Mouse (Mus musculus) stomach, embryonic 14.5 days (tissue): ENCODE data around the gene Dnajc16. TPM values are rescaled to one million over a fixed set of nuclear protein-coding genes. Genes with fewer than 3 reads are reported as not detected.

ENCODE experiments used
- ATAC-seq: fragments of 200-750 bp; cut with Nextera tagmentation; 2 replicates; pipeline ENCODE4 v1.8.0; 2017; ENCODE audit warnings: low read depth, moderate TSS enrichment; ENCODE audit not compliant: insufficient number of reproducible peaks, insufficient read depth, low FRiP score
- H3K27ac ChIP-seq: fragments of 300-500 bp; sonication (generic); 2 replicates; pipeline ENCODE4 v1.5.1; 2014; ENCODE audit warnings: mild to moderate bottlenecking, low read length, moderate library complexity, mixed read lengths
- H3K27me3 ChIP-seq: fragments of 300-500 bp; sonication (generic); 2 replicates; pipeline ENCODE4 v1.6.1; 2014; ENCODE audit warnings: low read length, control low read depth, mixed read lengths; ENCODE audit not compliant: control insufficient read depth, insufficient read depth
- H3K36me3 ChIP-seq: fragments of 300-500 bp; sonication (generic); 2 replicates; pipeline ENCODE4 v1.6.1; 2014; ENCODE audit warnings: mild to moderate bottlenecking, control low read depth, low read length, moderate library complexity, mixed read lengths; ENCODE audit not compliant: control insufficient read depth, insufficient read depth
- H3K4me1 ChIP-seq: fragments of 300-500 bp; sonication (generic); 2 replicates; pipeline ENCODE4 v1.6.1; 2014; ENCODE audit warnings: low read length, control low read depth, mixed read lengths; ENCODE audit not compliant: control insufficient read depth, insufficient read depth
- H3K4me2 ChIP-seq: fragments of 300-500 bp; sonication (generic); replicated peaks from 2 replicates; pipeline ENCODE4 v1.6.1; 2014; ENCODE audit warnings: low read depth, low read length, control low read depth
- H3K4me3 ChIP-seq: fragments of 300-500 bp; sonication (generic); 2 replicates; pipeline ENCODE4 v1.5.1; 2014; ENCODE audit warnings: low read depth, low read length, control low read depth
- H3K9ac ChIP-seq: fragments of 300-500 bp; sonication (generic); replicated peaks from 2 replicates; pipeline ENCODE4 v1.6.1; 2014; ENCODE audit warnings: low read depth, mild to moderate bottlenecking, control low read depth, low read length, moderate library complexity, mixed read lengths
- H3K9me3 ChIP-seq: fragments of 300-500 bp; sonication (generic); 2 replicates; pipeline ENCODE4 v1.6.1; 2016; ENCODE audit warnings: low read depth, low read length, control low read depth; ENCODE audit not compliant: control insufficient read depth
- WGBS: fragments of 180-500 bp; shearing (Covaris S2); extraction: QIAGEN DNeasy Blood & Tissue Kit; methylation state at CpG from one replicate; pipeline ENCODE4 v1.1.7; 2014; 5-methylcytosine and 5-hydroxymethylcytosine counted together
- polyA plus RNA-seq: library from polyadenylated mRNA; unstranded; fragments of >200 nt; fragmentation: Nextera tagmentation; extraction: Ambion mirVana; gene quantifications from 2 replicates; pipeline ENCODE4 v1.2.1, GENCODE M21; 2014

Gene Dnajc16
- polyA plus RNA-seq, 1 experiment from 2014 or later: 3.7 TPM

- Histone ChIP-seq H3K27ac (peak overlapping the region; percentile 11; the same call in 1 of the 2 replicates), H3K27me3 (no peaks in the 10 kb centered on the region), H3K9ac (peak overlapping the region; percentile 31; the same call in 1 of the 2 replicates), H3K9me3 (no peaks in the 10 kb centered on the region), H3K4me3 (peak overlapping the region; percentile 98), H3K36me3 (peaks cover 6% of the 10 kb centered on the region), H3K4me2 (peak overlapping the region; percentile 49), H3K4me1 (peaks cover 23% of the 10 kb centered on the region)
- no peak for ATAC-seq
- WGBS: 6% methylated on average over 13 of the region's 13 CpGs
Measured at GRCm38 (mm10) chr4:141723673-141724068, 67.1 kb downstream of the Dnajc16 start.

GRCm38 (mm10) chr4:141722731-141723672, 67.7 kb downstream of the Dnajc16 start, which contains the start of gene Ddi2:
Gene Ddi2 (minus strand): TSS chr4:141723419.
- Histone ChIP-seq H3K27ac (peak within 1 kb of the TSS; percentile 96), H3K9me3 (no peaks in the 10 kb centered on the region), H3K4me2 (peak within 1 kb of the TSS; percentile 76), H3K36me3 (peaks cover 6% of the 10 kb centered on the region), H3K9ac (peak within 1 kb of the TSS; percentile 96), H3K27me3 (no peaks in the 10 kb centered on the region), H3K4me1 (peaks cover 23% of the 10 kb centered on the region), H3K4me3 (peak within 1 kb of the TSS; percentile 98)
- peak; percentile 83 for ATAC-seq
- WGBS: under 1% methylated on average over 79 of the region's 105 CpGs

- peak overlapping the region; percentile 98 for H3K4me3 ChIP-seq
- 44% methylated on average over 6 of the region's 6 CpGs for WGBS
- H3K4me1 ChIP-seq: peaks cover 23% of the 10 kb centered on the region
- no peaks in the 10 kb centered on the region for H3K9me3 ChIP-seq
- peak overlapping the region; percentile 96; the same call in 1 of the 2 replicates for H3K9ac ChIP-seq
- ATAC-seq: no peak
- peak overlapping the region; percentile 76 for H3K4me2 ChIP-seq
- no peaks in the 10 kb centered on the region for H3K27me3 ChIP-seq
- peaks cover 6% of the 10 kb centered on the region for H3K36me3 ChIP-seq
- H3K27ac ChIP-seq: peak overlapping the region; percentile 96; the same call in 1 of the 2 replicates
Measured at GRCm38 (mm10) chr4:141721961-141722360, 68.8 kb downstream of the Dnajc16 start.

GRCm38 (mm10) chr4:141720761-141721523, 69.8 kb downstream of the Dnajc16 start:
- ATAC-seq: no peak
- peak overlapping the region; percentile 76 for H3K4me2 ChIP-seq
- H3K4me3 ChIP-seq: no peak overlapping the region; the same call in 1 of the 2 replicates
- H3K4me1 ChIP-seq: peaks cover 23% of the 10 kb centered on the region
- H3K9ac ChIP-seq: no peak overlapping the region
- H3K36me3 ChIP-seq: peaks cover 6% of the 10 kb centered on the region
- peak overlapping the region; percentile 30 for H3K27ac ChIP-seq
- no peaks in the 10 kb centered on the region for H3K27me3 ChIP-seq
- H3K9me3 ChIP-seq: no peaks in the 10 kb centered on the region
- 45% methylated on average over 6 of the region's 6 CpGs for WGBS

- WGBS: 96% methylated on average over 1 of the region's 1 CpGs
- Histone ChIP-seq H3K4me1 (peaks cover 28% of the 10 kb centered on the region), H3K4me3 (no peak overlapping the region), H3K27ac (no peak overlapping the region), H3K9me3 (no peaks in the 10 kb centered on the region), H3K9ac (no peak overlapping the region), H3K27me3 (no peaks in the 10 kb centered on the region), H3K36me3 (peaks cover 6% of the 10 kb centered on the region), H3K4me2 (no peak overlapping the region)
- ATAC-seq: no peak
Measured at GRCm38 (mm10) chr4:141719304-141719703, 71.4 kb downstream of the Dnajc16 start.

GRCm38 (mm10) chr4:141717633-141718032, 73.1 kb downstream of the Dnajc16 start:
- ATAC-seq: no peak
- Histone ChIP-seq H3K9me3 (no peaks in the 10 kb centered on the region), H3K4me2 (no peak overlapping the region), H3K4me3 (no peak overlapping the region), H3K4me1 (peaks cover 22% of the 10 kb centered on the region), H3K27me3 (no peaks in the 10 kb centered on the region), H3K36me3 (peaks cover 6% of the 10 kb centered on the region), H3K27ac (no peak overlapping the region), H3K9ac (no peak overlapping the region)
- WGBS: 91% methylated on average over 4 of the region's 4 CpGs

- no peak for ATAC-seq
- H3K4me3 ChIP-seq: no peak overlapping the region
- no peak overlapping the region for H3K4me2 ChIP-seq
- H3K36me3 ChIP-seq: peaks cover 19% of the 10 kb centered on the region
- no peaks in the 10 kb centered on the region for H3K9me3 ChIP-seq
- H3K27me3 ChIP-seq: no peaks in the 10 kb centered on the region
- no peak overlapping the region for H3K27ac ChIP-seq
- 65% methylated on average over 2 of the region's 2 CpGs for WGBS
- 0 out of 2 replicates have a peak, but pooled peaks cover 11% of the 10 kb centered on the region for H3K4me1 ChIP-seq
- no peak overlapping the region for H3K9ac ChIP-seq
Measured at GRCm38 (mm10) chr4:141715027-141715426, 75.7 kb downstream of the Dnajc16 start.

GRCm38 (mm10) chr4:141713598-141714142, 77.1 kb downstream of the Dnajc16 start:
- Histone ChIP-seq H3K27ac (no peak overlapping the region), H3K9me3 (no peaks in the 10 kb centered on the region), H3K4me1 (0 out of 2 replicates have a peak, but pooled peaks cover 5% of the 10 kb centered on the region), H3K9ac (no peak overlapping the region), H3K4me2 (no peak overlapping the region), H3K4me3 (no peak overlapping the region), H3K36me3 (peaks cover 28% of the 10 kb centered on the region), H3K27me3 (no peaks in the 10 kb centered on the region)
- 76% methylated on average over 5 of the region's 5 CpGs for WGBS
- ATAC-seq: no peak
